Mouse (Mus musculus) G1E (cell line): ENCODE data around the gene Bach2.

Source experiments
- CTCF ChIP-seq: IDR thresholded peaks from 2 replicates; pipeline ENCODE4 v1.5.1; 2012; ENCODE audit warnings: low read depth, low read length, inconsistent platforms, mixed read lengths
- GATA1 ChIP-seq: IDR thresholded peaks from 2 replicates; pipeline ENCODE4 v1.6.1; 2012; ENCODE audit warnings: borderline replicate concordance, low read length, inconsistent platforms, mixed read lengths

DNA sequence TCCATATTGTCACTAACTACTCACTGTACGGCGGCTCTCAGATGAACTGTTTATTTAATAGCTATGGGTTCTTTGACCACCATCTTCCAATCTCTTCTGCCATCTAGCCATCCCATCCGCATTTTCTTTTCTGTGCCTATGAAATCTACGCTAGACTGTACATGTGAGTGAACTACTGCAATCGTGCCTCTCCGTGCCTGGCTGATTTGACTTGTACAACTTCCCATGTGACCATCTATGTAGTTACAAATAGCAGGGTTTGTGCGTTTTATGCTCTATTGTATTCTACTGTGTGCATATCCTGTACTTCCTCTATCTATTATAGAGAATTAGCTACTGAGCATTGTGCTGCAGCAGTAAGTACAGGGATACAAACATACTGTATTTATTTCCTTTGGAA lies 316.9 kb downstream of the Bach2 start:
- TF ChIP-seq CTCF, result no peak
- TF ChIP-seq GATA1, result no peak
